Mouse (Mus musculus): ENCODE data around the gene Gm20696. TPM values are rescaled to one million over a fixed set of nuclear protein-coding genes. Genes with fewer than 3 reads are reported as not detected.
A peak's percentile ranks its signal among the peaks of the same experiment; 100 is the strongest.

Gm20696 gene
- total RNA-seq, 2 experiments from 2014 or later, result 4.1 to 5.4 TPM

DNA sequence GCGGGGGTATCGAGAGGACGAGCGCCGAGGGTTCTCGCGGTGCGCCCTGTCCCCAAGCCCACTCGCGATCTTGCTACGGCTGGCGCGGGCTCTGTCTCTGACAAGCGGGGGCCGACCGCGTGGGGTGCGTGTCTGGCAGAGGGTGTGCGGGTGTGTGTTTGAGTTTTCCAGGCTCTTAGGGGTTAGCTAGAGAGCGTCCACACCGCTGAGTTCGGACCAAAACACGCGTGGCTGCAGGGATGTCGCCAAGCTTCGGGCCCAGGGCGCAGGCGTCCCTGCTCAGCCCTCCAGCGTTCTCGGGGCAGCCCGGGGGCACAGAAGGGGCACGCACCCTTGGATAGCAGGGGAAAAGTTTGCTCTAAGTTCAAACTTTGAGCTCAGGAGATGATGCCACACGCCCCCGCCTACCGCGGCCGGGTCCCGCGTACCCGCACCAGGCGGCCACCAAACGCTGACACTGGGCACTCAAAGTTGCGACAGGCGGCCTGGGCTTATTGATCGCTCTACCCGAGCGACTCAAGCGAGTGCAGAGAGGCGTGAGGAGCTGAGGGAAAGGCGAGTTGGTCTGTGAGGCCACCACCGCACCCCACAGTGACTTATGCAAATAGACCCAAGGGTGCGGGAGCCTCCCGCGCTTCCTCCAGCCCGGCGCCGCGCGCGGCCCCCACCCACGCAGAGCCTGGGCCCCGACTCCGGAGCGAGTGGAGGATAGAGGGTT, 144.8 kb downstream of the Gm20696 start:
- peak; percentile 28 to 49 for DNase-seq (ENCODE audit: low spot score in 2 of 2)

GRCm38 (mm10) chr6:99521038-99521640, 145.5 kb downstream of the Gm20696 start:
- peak; percentile 38 to 63 for DNase-seq (ENCODE audit: low spot score in 2 of 2)

GRCm38 (mm10) chr6:99520676-99521037, 145.9 kb downstream of the Gm20696 start:
- no peak for DNase-seq (ENCODE audit: low spot score in 2 of 2)

GRCm38 (mm10) chr6:99519806-99520675, 146.6 kb downstream of the Gm20696 start:
- DNase-seq (ENCODE audit: low spot score in 2 of 2), result peak; percentile 30 to 50

DNA sequence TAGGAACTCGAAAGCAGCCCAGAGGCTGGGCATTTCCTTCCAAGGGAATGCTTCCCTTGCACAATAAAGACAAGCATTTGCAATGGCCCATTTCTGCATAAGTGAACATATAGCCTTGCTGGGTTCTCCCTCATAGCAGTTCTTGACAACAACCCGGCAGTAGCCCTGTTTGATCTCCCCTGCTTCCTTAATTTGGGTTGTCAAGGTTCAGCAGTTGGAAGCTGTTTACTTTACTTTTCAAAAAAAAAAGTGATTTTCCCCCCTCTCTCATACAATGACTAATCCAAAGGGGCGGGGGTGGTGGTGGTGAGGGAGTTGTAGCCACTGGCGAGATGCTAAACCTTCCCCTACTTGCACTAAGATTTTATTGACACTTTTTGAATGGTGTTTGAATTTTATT, 147.5 kb downstream of the Gm20696 start:
- no peak for DNase-seq (ENCODE audit: low spot score in 2 of 2)

- DNase-seq (ENCODE audit: low spot score in 2 of 2), result no peak
Measured at GRCm38 (mm10) chr6:99515667-99516199, 150.9 kb downstream of the Gm20696 start.

DNA sequence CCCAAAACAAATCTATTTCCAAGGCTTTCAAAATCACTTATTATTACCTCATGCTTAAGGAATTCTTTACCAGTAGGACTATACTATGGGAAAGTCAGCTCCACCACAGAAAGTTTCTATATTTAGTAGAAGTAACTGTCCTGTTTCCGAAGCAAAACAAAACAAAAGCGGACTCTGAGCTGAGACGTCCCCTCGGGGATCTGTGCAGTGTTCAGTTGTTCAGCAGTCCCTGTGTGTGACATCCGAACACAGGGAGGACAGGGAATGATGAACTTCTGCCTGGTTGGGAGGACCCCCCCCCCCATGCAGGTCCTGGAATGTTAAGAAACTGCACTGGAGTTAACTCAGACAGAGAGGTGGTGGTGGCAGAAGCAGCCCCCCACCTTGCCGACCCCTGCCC, 154.7 kb downstream of the Gm20696 start:
- no peak for DNase-seq (ENCODE audit: low spot score in 2 of 2)

DNA sequence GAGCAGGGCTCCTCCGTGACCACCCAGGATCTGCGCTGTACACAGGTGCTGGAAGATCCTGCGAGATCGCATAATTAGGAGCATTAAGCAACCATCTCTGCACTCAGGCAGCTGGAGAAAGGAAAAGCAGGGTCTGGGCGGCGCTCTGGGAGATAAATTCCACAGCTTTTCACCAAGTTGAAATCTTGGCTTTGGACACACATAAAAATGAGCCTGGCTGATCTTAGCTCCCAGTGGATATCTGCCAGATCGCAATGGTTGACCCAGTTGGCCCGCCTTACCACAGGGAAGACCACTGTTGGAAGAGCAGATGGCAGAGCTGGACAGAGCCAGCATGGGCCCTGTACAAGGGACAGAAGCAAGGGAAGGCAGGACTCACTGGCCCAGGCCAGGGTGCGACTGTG, 157.4 kb downstream of the Gm20696 start:
- peak in 1 of 2 experiments; percentile 55 for DNase-seq (ENCODE audit: low spot score in 2 of 2)

GRCm38 (mm10) chr6:99506816-99507215, 159.8 kb downstream of the Gm20696 start:
- DNase-seq (ENCODE audit: low spot score in 2 of 2), result no peak

DNA sequence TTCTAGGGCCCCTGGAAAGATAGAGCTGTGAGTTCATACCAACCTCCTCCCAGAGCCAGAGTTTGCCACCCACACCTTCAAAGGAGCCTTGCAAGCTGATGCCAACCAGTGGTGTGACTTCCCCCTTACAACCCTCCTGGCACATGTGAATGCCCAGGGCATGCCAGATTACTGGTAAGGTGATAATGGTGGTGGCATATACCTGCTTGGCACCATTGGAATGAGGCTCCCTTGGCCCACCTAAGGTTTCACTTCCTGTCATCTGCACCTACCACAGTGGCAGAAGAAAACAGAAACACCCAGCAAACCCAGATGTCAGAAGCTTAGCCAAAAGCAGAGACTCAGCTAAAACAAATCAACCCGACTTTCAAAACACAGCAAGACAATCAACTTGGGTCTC, 162.9 kb downstream of the Gm20696 start:
- no peak for DNase-seq (ENCODE audit: low spot score in 2 of 2)

DNA sequence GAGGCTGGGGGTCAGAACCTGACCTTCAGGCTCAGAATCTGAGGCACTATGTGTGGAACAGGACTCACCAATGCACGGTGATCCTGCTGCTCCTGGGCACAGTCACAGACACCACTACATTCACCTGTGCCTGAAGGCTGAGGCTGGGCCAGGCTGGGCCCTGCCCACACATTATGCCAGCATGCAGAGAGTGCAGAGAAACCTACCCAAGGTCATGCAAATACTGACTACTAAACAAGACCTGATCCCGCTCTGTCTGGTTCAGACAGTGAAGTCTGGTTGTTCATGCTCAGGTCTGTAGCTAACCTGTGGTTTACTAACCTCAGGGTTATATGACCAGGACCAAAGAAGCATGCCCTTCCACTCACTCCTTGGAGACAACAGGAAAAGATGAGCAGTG, 163.9 kb downstream of the Gm20696 start:
- DNase-seq (ENCODE audit: low spot score in 2 of 2), result no peak

- no peak for DNase-seq (ENCODE audit: low spot score in 2 of 2)
Measured at GRCm38 (mm10) chr6:99502314-99502713, 164.3 kb downstream of the Gm20696 start.

GRCm38 (mm10) chr6:99500570-99501270, 165.9 kb downstream of the Gm20696 start:
- DNase-seq (ENCODE audit: low spot score in 2 of 2), result no peak

- no peak for DNase-seq (ENCODE audit: low spot score in 2 of 2)
Measured at GRCm38 (mm10) chr6:99498082-99498481, 168.5 kb downstream of the Gm20696 start.

GRCm38 (mm10) chr6:99496114-99496513, 170.5 kb downstream of the Gm20696 start:
- DNase-seq (ENCODE audit: low spot score in 2 of 2), result no peak

DNA sequence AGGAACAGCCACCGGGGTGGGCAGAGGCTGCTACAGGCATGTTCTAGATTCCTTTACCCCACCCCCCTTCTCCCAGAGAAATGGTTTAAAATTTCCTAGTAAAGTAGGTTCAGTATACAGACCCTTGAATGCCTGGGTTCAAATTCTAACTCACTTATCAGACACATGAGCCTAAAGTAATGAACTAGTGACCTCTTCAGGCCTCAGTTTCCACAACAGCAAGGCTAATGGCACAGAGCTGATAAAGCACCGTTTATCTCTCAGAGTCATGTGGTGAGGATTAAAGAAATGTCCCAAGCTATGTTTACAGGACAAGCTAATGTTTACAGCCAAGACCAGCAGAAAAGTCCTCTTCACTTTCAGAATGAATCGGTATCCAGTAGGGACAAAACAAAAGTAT, 173.7 kb downstream of the Gm20696 start:
- no peak for DNase-seq (ENCODE audit: low spot score in 2 of 2)

DNA sequence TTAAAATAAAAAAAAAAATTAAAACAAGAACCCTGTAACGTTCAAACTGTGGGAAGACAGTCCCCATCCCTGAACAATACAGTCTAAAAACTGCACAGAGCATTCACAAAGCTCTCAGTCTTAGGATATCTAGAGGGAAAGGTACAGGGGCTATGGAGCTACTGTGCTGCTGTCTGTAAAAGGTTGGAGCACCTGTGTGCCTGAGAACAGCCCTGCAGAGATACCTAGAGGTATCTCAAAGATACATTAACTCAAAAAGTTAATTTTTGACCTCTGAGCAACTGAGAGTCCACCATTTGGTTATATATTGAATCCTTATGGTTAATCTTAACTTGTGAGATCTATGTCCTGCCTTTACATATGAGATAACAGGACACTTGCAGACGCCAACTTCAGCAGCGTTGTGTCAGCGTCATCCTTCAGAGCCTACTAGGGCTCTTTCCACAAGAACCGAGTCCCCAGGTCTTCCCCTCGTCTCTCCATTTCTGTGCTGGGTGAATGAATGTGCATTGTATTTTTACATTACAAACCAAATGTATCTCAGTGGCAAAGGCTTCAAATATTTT, 174.5 kb downstream of the Gm20696 start:
- no peak for DNase-seq (ENCODE audit: low spot score in 2 of 2)

DNA sequence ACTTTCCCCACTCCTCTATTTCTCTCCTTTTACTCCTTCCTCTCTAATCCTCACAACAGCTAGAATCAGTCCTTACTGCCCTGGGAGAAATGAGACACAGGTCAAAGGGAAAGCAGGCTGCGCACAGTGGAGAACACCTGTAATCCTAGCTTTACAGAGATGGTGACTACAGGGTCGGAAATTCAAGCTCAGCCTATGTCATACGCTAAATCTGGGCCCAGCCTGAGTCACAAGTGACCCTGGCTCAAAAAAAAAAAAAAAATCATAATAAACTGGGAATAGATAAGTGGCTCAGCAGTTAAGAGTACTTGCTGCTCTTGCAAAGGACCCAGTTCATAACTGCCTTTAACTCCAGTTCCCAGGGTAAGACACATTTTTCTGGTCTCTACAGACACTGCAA, 175.5 kb downstream of the Gm20696 start:
- DNase-seq (ENCODE audit: low spot score in 2 of 2), result no peak

DNA sequence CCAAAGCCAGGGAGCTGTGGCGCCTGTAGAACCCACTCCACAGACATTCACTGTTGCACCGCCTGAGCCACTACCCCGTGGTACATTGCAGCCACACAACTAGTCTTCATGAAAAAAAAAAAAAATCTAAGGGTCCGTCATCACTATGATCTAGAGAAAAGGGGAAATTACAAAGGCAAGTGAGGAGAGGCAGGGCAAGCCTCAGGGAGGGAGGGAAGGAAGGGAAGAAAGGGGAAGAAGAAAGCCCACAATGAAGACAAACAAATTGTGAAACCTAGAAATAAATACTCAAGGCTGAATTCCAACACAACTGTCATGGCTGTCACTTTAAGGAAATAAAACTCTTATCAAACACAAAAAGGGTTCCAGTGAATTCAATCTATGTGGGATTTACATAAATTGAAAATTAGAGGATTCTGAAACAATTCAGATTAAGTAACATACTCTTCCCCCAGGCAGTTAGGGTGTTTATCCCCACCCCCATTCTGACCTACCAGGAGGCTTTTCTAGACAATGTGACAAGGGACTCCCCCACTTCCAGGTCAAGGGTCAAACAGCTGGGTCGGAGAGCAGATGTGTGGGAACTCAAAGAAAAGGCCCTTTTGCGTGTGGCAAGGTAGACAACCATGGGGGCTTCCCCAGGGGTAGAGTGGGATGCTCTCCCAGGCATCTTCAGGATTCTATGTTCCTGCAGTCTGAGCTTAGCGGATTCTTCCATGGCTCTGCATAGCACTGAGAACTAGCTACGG, 176.5 kb downstream of the Gm20696 start:
- DNase-seq (ENCODE audit: low spot score in 2 of 2), result no peak

DNA sequence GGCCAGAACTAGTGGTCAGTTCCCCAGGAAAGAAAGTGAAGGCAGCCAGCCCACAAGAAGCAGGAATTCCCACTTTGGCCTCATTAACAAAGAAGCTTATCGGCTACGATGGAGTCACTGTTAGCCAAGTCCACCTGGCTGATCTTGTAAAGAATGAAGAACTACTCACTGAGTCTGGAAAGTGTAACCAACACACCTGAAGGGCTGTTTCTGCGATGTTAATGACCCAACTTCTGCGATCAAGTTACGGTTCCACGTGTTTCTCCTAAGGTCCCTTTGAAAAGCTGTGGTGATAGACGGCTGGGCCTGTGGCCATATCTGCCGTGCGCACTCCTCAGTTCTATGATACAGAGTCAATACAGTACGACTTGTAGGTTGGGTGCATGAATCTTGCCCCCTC, 177.2 kb downstream of the Gm20696 start:
- DNase-seq (ENCODE audit: low spot score in 2 of 2), result no peak
